Mouse (Mus musculus) large intestine, adult 2 months (tissue): Measurements from ENCODE around the gene Med17. TPM values are rescaled to one million over a fixed set of nuclear protein-coding genes. Genes with fewer than 3 reads are reported as not detected.
"Not testable (repeated sequence)": the region's sequence is repeated elsewhere in the genome, so short reads cannot be mapped to it uniquely, and the experiment has no call there.

ENCODE experiments used
- DNase-seq: peaks from one replicate; pipeline ENCODE4 v3.0.0-alpha.2; 2012; ENCODE audit warnings: low read depth, low spot score
- WGBS: fragments of 180-500 bp; shearing (Covaris S2); methylation state at CpG from one replicate; pipeline ENCODE4 v1.1.7; 2018; 5-methylcytosine and 5-hydroxymethylcytosine counted together
- polyA plus RNA-seq: library from polyadenylated mRNA; depleted of rRNA; stranded (reverse); fragments of >200 nt; gene quantifications from 2 replicates; pipeline ENCODE4 v1.2.3, GENCODE M21; 2012; rRNA removed

The Med17 gene
- 21.5 and 28.0 TPM in 2 replicates for polyA plus RNA-seq

GRCm38 (mm10) chr9:15279649-15280490 is at the start of gene Med17:
TSS of gene Med17 (minus strand) at chr9:15279931.
- peak; percentile 90 for DNase-seq
- under 1% methylated on average over 57 of the region's 57 CpGs for WGBS

GRCm38 (mm10) chr9:15318170-15318742 is 38.5 kb upstream of the Med17 start:
- WGBS = 66% methylated on average over 2 of the region's 2 CpGs
- DNase-seq = no peak

- WGBS = 44% methylated on average over 5 of the region's 5 CpGs
- no peak for DNase-seq
These were observed 37.8 kb upstream of the Med17 start for GRCm38 (mm10) chr9:15317223-15318169.

DNA sequence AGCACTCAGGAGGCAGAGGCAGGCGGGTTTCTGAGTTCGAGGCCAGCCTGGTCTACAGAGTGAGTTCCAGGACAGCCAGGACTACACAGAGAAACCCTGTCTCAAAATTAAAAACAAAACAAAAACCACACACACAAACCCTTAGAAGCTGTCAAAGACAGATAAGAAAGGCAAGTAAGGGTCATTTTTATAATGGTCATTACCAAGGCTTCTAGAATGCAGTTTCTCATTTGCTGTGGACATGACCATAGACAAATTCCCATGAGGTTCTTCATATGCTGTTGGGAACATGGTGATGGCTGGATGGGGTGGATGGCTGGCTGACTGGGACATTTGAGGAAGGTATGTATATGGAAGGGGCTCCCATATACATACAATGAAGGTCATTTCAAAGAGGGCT is 36.6 kb upstream of the Med17 start:
- 100% methylated on average over 2 of the region's 2 CpGs for WGBS
- DNase-seq = not testable (repeated sequence)

- 92% methylated on average over 1 of the region's 1 CpGs for WGBS
- DNase-seq = no peak
These were observed 34.9 kb upstream of the Med17 start for GRCm38 (mm10) chr9:15314619-15315018.

GRCm38 (mm10) chr9:15313633-15314032 is 33.9 kb upstream of the Med17 start:
- 82% methylated on average over 5 of the region's 5 CpGs for WGBS
- DNase-seq = no peak

- 60% methylated on average over 2 of the region's 2 CpGs for WGBS
- DNase-seq = no peak
These were observed 32.5 kb upstream of the Med17 start for GRCm38 (mm10) chr9:15312054-15312735.

DNA sequence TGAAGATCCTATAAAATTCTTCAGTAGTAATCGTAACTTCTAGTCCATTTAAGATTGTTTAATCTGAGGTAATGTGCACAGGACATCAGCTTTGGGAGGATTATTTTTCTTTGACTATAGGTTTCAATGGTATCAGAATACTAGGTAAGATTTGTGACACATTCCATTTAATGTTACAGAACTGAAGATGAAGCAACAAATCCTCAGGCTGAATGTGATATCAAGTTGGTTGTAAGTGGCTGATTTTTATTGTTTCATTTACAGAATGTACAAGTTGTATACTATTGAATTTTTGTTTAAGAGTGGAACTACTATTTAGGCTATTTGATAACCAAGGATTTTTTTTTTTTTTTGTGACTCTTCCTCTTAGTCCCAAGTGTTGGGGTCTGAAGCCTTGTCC is 30.4 kb upstream of the Med17 start:
- 31% methylated on average over 1 of the region's 1 CpGs for WGBS

DNA sequence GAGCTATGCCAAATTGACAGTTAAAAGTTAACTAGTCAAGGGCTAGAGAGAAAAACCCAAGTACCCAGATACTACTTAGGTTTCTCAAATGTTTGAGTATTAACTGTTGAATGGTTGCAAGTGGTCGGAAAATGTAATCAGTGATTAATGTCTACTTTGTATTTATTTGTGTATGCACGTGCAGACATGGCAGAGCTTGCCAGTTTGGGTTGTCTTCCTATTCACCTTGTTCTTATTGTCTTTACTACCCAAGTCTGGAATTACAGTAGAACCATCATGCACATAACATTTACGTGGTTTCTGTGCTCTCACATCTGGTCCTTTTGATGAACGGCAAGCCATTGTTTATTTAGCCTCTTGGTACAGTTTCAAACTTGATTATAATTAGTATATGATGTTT is 29.7 kb upstream of the Med17 start:
- no peak for DNase-seq
- 25% methylated on average over 4 of the region's 4 CpGs for WGBS

More for the DNA sequence above, 30.4 kb upstream of the Med17 start:
- DNase-seq = no peak

- WGBS = 26% methylated on average over 2 of the region's 2 CpGs
- DNase-seq = no peak
These were observed 28.5 kb upstream of the Med17 start for GRCm38 (mm10) chr9:15308254-15308653.

GRCm38 (mm10) chr9:15307257-15307656 is 27.5 kb upstream of the Med17 start:
- WGBS = 8% methylated on average over 6 of the region's 6 CpGs
- DNase-seq = no peak

- no peak for DNase-seq
- under 1% methylated on average over 35 of the region's 35 CpGs for WGBS
These were observed 26.8 kb upstream of the Med17 start, which contains the start of gene 4931406C07Rik for GRCm38 (mm10) chr9:15306398-15307119. TSS of gene 4931406C07Rik (minus strand) at chr9:15306448.

GRCm38 (mm10) chr9:15305503-15306397 is 26.0 kb upstream of the Med17 start, which contains the start of gene Taf1d:
TSS of gene Taf1d (plus strand) at chr9:15306214.
- WGBS = 5% methylated on average over 45 of the region's 45 CpGs
- DNase-seq = peak; percentile 80

- WGBS = 90% methylated on average over 2 of the region's 2 CpGs
- DNase-seq = no peak
These were observed 23.1 kb upstream of the Med17 start for GRCm38 (mm10) chr9:15302881-15303280.

- WGBS = 54% methylated on average over 6 of the region's 6 CpGs
- not testable (repeated sequence) for DNase-seq
These were observed 22.3 kb upstream of the Med17 start for GRCm38 (mm10) chr9:15302006-15302405.

DNA sequence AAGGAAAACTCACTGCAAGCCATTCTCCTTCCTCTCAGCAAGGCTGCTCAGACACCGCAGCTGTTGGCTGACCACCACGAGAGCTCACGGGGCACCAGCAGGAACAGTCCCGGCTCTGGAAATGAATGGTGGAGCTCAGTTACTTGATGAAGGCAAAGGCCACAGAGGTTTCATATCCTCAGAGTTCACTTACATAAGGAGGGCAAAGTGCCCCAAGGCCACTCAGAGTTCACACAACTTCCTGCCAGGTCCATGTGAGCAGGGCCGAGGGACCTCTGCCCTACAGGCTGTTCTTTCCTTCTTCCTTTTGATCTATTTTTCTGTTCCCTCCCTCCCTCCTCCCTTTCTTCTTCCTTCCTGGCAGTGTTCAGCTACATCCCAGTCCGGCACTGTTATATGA is 21.7 kb upstream of the Med17 start:
- 4% methylated on average over 6 of the region's 6 CpGs for WGBS
- peak; percentile 81 for DNase-seq

GRCm38 (mm10) chr9:15300056-15300455 is 20.3 kb upstream of the Med17 start:
- WGBS = 40% methylated on average over 5 of the region's 5 CpGs
- no peak for DNase-seq

DNA sequence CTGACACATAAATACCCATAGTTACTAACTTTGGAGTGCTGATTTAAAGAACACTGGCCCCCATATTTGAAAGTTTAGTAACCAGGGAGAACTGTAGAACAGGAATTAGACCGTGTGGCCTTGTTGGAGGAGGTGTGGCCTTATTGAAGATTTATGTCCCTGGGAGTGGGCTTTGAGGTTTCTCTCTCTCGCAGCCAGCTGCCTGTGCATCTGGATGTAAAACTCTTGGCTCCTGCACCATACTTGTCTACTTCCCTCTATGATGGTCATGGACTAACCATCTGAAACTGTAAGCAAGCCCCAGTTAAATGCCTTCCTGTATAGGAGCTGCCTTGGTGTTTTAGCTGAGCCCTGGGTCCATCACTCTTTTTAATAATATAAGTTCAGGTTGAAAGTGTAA is 18.7 kb upstream of the Med17 start:
- 17% methylated on average over 2 of the region's 2 CpGs for WGBS
- DNase-seq = no peak
